Mouse (Mus musculus) embryonic facial prominence, embryonic 14.5 days (tissue): Measurements from ENCODE around the gene Gm6020. TPM values are rescaled to one million over a fixed set of nuclear protein-coding genes. Genes with fewer than 3 reads are reported as not detected.

Experiments used
- ATAC-seq: fragments of 200-750 bp; cut with Nextera tagmentation; 2 replicates; pipeline ENCODE4 v1.8.0; 2017; ENCODE audit warnings: low read depth, moderate number of reproducible peaks, moderate TSS enrichment
- DNase-seq: peaks from one replicate; pipeline ENCODE4 v3.0.0-alpha.2; 2015; ENCODE audit warnings: low spot score
- H3K27ac ChIP-seq: fragments of 300-500 bp; sonication (generic); replicated peaks from 2 replicates; pipeline ENCODE4 v1.5.1; 2014; ENCODE audit warnings: low read depth, mild to moderate bottlenecking, low read length, moderate library complexity
- H3K27me3 ChIP-seq: fragments of 300-500 bp; sonication (generic); replicated peaks from 2 replicates; pipeline ENCODE4 v1.6.1; 2014; ENCODE audit warnings: low read length; ENCODE audit not compliant: control insufficient read depth, insufficient read depth
- H3K36me3 ChIP-seq: fragments of 300-500 bp; sonication (generic); 2 replicates; pipeline ENCODE4 v1.6.1; 2014; ENCODE audit warnings: low read length, mixed read lengths; ENCODE audit not compliant: control insufficient read depth, insufficient read depth
- H3K4me1 ChIP-seq: fragments of 300-500 bp; sonication (generic); 2 replicates; pipeline ENCODE4 v1.6.1; 2014; ENCODE audit warnings: antibody characterized with exemption, low read length; ENCODE audit not compliant: control insufficient read depth, insufficient read depth
- H3K4me2 ChIP-seq: fragments of 300-500 bp; sonication (generic); 2 replicates; pipeline ENCODE4 v1.6.1; 2014; ENCODE audit warnings: low read depth, mild to moderate bottlenecking, low read length, moderate library complexity, mixed read lengths
- H3K4me3 ChIP-seq: fragments of 300-500 bp; sonication (generic); 2 replicates; pipeline ENCODE4 v1.5.1; 2014; ENCODE audit warnings: low read depth, mild to moderate bottlenecking, low read length
- H3K9ac ChIP-seq: fragments of 300-500 bp; sonication (generic); 2 replicates; pipeline ENCODE4 v1.6.1; 2014; ENCODE audit warnings: low read depth, mild to moderate bottlenecking, low read length, moderate library complexity, mixed read lengths
- H3K9me3 ChIP-seq: fragments of 300-500 bp; sonication (generic); 2 replicates; pipeline ENCODE4 v1.6.1; 2016; ENCODE audit warnings: low read length; ENCODE audit not compliant: control insufficient read depth
- WGBS: fragments of 180-500 bp; shearing (Covaris S2); extraction: QIAGEN DNeasy Blood & Tissue Kit; methylation state at CpG from one replicate; pipeline ENCODE4 v1.1.7; 2014; 5-methylcytosine and 5-hydroxymethylcytosine counted together
- polyA plus RNA-seq: library from polyadenylated mRNA; unstranded; fragments of >200 nt; fragmentation: Nextera tagmentation; extraction: Ambion mirVana; gene quantifications from 2 replicates; pipeline ENCODE4 v1.2.1, GENCODE M21; 2014

Gene Gm6020
- polyA plus RNA-seq, 1 experiment from 2014 or later: not detected

GRCm38 (mm10) chr19:61227941-61228701 lies 44.4 kb downstream of the Gm6020 start, which contains the start of gene Csf2ra:
Csf2ra (minus strand) TSS chr19:61228429.
- H3K27me3 ChIP-seq: no peaks in the 10 kb centered on the region
- DNase-seq (peak; percentile 2), ATAC-seq (no peak)
- H3K4me2 ChIP-seq: peak within 1 kb of the TSS; percentile 60
- H3K9me3 ChIP-seq: peaks cover 11% of the 10 kb centered on the region
- peak within 1 kb of the TSS; percentile 94 for H3K27ac ChIP-seq
- no peaks in the 10 kb centered on the region; the same call in 1 of the 2 replicates for H3K4me1 ChIP-seq
- 59% methylated on average over 34 of the region's 36 CpGs for WGBS
- H3K9ac ChIP-seq: peak within 1 kb of the TSS; percentile 62
- H3K36me3 ChIP-seq: no peaks in the 10 kb centered on the region
- peak within 1 kb of the TSS; percentile 65 for H3K4me3 ChIP-seq

Other genes with a start within 250 kb of the Gm6020 start
- 39.0 and 39.8 TPM in 2 replicates for gene Zfp950, start 43.0 kb upstream of the Gm6020 start, polyA plus RNA-seq
- 0.18 and 0.19 TPM in 2 replicates for gene Gm7102, start 7.6 kb upstream of the Gm6020 start, polyA plus RNA-seq
- gene Csf2ra, start 44.5 kb downstream of the Gm6020 start, polyA plus RNA-seq: 17.5 and 22.1 TPM in 2 replicates
- gene Gm21060, start 113.2 kb downstream of the Gm6020 start, polyA plus RNA-seq: not detected in 2 replicates